Mouse (Mus musculus): ENCODE measurements around the gene Ppm1g. TPM values are rescaled to one million over a fixed set of nuclear protein-coding genes. Genes with fewer than 3 reads are reported as not detected.

The Ppm1g gene
- total RNA-seq, 2 experiments from 2014 or later, result 38.0 to 39.8 TPM

GRCm38 (mm10) chr5:31194486-31195485 is 25.7 kb downstream of the Ppm1g start:
- intact Hi-C loops (cut with DNase I; ENCODE audit: low total_unique reads), result no loop called here
- DNase-seq, result no peak

GRCm38 (mm10) chr5:31193631-31194281 is 26.7 kb downstream of the Ppm1g start:
- DNase-seq, result no peak
- intact Hi-C loops (cut with DNase I; ENCODE audit: low total_unique reads), result no loop called here

- intact Hi-C loops (cut with DNase I; ENCODE audit: low total_unique reads), result no loop called here
- DNase-seq, result peak; percentile 99
Measured at GRCm38 (mm10) chr5:31192939-31193630, 27.4 kb downstream of the Ppm1g start, which contains the start of the genes Snx17 and Eif2b4. Snx17 (plus strand) TSS chr5:31193227. Eif2b4 (minus strand) TSS chr5:31193430.

DNA sequence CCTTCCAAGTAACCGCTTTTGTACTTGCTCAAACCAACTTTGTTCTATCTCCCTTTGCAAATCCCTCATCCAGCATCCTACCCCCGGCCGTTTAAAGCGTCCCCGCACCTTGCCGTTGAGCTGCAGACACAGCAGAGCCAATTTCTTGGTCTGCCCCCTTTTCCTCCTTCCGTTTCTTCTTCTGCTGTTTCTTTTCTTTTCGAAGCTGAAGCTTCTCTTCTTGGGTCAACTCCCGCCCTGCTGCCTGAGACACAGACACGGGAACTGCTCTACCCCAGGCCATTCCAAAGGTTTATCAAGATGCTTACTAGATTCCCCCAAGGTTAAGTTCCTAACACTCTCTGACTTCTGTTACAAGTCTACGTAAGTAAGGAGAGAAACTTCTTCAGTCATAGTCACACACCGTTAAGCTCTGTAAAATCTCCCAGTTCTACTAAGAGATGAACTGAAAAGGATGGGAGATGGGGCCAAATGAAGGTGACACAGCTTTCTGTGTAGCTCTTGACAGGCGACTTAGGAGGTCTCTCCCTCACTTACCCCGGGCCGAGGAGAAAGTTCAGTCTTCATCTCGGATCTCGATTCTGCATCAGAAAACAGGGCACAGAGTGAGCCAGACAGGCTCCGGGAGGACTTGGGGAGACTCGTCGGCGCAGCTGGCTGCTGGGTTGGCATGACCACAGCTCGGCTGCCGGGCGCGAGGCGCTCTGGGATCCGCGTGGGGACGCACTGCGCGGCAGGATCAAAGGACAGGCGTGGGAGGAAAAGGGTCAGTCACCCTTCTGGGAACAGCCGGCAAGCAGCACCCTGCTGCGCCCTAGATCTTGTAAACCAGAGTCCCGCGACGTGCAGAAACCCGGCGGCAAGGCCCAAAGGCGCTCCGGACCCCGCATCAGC is 28.2 kb downstream of the Ppm1g start:
- DNase-seq, result peak; percentile 74
- intact Hi-C loops (cut with DNase I; ENCODE audit: low total_unique reads), result no loop called here

DNA sequence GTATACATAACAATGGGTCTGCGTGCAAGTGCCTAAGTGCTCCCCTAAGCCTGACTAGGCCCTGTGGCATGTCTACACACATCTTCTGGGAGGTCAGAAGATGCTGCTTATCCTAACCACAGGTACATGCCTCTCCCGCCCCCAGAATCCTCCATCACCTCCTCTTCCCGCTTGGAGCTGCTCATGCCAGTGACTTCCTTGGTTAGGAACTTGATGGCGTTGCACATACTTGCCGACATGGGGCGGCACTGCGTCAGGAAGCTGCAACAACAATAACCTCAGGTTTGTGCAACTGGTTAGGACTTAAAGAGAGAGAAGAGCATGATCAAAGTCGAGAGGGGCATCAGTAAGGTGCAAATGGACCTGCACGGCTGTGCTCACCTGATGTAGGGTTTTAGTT is 30.3 kb downstream of the Ppm1g start:
- DNase-seq, result no peak
- intact Hi-C loops (cut with DNase I; ENCODE audit: low total_unique reads), result no loop called here

GRCm38 (mm10) chr5:31188223-31188840 is 32.2 kb downstream of the Ppm1g start:
- DNase-seq, result no peak
- intact Hi-C loops (cut with DNase I; ENCODE audit: low total_unique reads), result no loop called here

GRCm38 (mm10) chr5:31183678-31184077 is 36.8 kb downstream of the Ppm1g start:
- DNase-seq, result no peak
- intact Hi-C loops (cut with DNase I; ENCODE audit: low total_unique reads), result no loop called here

GRCm38 (mm10) chr5:31181183-31181770 is 39.2 kb downstream of the Ppm1g start:
- no peak for DNase-seq
- intact Hi-C loops (cut with DNase I; ENCODE audit: low total_unique reads), result no loop called here

DNA sequence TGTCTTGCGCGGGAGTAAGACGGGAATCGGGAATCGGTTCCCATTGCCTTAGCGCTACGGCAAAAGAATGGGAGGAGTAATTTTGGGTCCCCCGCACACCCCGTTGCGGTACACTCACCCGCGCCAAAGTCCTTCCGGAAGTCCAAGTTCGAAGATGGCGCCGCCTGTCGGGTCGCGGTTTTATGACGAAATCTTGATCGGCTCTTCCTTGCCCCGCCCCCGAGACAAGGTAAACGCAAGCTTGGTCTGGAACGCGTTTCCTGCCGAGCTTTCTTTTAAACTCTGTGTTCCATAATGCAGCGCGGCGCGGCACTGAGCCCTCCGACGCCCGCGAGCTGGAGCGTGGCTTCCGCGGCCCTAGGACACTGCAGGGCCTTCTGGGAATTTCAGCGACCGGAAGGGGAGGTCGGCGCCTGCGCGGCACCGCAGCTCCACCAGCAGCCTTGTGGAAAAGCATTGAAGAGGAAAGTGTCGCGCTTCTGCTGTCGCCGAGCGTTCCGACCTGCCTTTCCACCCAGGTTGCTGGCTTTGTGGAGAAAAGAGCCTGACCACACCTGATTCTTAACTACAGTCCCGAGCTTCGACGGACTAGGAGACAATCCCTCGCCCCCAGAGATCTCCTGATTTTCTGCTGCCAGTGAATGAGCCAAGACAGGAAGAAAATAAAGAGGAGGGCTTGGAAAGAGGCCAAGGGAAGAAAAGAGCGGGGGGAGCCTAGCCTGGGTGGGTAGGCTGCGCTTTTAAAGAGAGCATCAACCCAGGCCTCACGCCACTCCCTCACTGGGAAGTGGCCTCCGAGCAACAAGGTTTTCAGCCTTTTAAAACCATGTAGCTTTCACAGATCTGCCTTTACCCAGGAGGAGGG is 40.5 kb downstream of the Ppm1g start, which contains the start of the genes Gm29609 and Gtf3c2:
Gene Gm29609 (minus strand): TSS at position 146 of the 865 bp plus-strand sequence.
Gene Gtf3c2 (minus strand): TSS at position 379 of the 865 bp plus-strand sequence.
- intact Hi-C loops (cut with DNase I; ENCODE audit: low total_unique reads), result no loop called here
- DNase-seq, result peak; percentile 93

- no peak for DNase-seq
- intact Hi-C loops (cut with DNase I; ENCODE audit: low total_unique reads), result no loop called here
Measured at GRCm38 (mm10) chr5:31179301-31179765, 41.2 kb downstream of the Ppm1g start.

- no peak for DNase-seq
- intact Hi-C loops (cut with DNase I; ENCODE audit: low total_unique reads), result no loop called here
Measured at GRCm38 (mm10) chr5:31168630-31169029, 51.9 kb downstream of the Ppm1g start.

DNA sequence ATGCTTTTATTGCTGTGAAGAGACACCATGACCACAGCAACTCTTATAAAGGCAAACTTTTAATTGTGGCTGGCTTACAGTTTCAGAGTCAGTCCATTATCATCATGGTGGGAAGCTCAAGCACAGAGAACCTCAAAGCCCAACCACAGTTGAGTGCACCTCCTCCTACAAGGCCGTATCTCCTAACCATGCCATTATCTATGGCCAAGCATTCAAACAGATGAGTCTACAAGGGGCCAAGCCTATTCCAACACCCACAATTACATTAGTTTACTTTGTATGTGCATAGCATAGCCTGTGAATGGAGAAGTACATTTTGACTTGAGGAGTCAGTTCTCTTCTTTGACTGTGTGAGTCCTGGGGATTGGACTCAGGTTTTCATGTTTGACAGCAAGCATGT is 55.6 kb downstream of the Ppm1g start:
- intact Hi-C loops (cut with DNase I; ENCODE audit: low total_unique reads), result no loop called here
- DNase-seq, result no peak

DNA sequence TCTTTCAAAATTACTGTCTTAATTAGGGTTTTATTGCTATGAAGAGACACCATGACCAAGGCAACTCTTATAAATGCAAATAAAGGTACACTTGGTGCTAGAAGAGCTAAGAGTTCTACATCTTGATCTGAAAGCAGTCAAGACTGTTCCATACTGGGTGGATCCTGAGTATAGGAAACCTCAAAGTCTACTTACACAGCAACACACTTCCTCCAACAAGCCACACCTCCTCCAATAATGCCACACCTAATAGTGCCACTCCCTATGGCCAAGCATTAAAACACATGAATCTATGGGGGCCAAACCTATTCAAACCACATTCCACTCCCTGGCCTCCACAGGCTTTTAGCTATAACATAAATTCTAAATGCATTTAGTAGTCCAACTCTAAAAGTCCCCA is 58.0 kb downstream of the Ppm1g start:
- DNase-seq, result no peak
- intact Hi-C loops (cut with DNase I; ENCODE audit: low total_unique reads), result no loop called here

DNA sequence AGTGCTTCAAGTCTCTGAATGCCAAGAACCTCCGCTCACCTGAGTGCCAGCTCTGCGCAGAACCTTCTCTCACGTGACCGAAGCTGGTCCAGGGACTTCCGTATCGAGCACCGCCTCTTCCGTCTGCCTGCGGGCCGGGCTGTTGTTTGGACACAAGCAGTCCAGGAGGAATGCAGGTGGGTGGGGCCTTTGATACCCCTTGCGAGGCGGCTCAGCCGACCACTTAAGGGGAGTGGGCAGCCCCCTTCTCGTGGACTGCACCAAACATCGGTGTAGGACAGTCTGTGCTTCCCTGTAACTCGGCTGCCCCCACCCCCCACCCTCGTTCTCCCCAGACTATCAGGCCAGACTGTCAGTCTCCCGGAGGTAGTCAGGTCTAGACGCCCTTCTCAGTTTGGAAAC is 66.3 kb downstream of the Ppm1g start, which contains the start of gene Mpv17:
Gene Mpv17 (minus strand): TSS at position 100 of the 402 bp plus-strand sequence.
- DNase-seq, result peak; percentile 82
- intact Hi-C loops (cut with DNase I; ENCODE audit: low total_unique reads), result no loop called here

DNA sequence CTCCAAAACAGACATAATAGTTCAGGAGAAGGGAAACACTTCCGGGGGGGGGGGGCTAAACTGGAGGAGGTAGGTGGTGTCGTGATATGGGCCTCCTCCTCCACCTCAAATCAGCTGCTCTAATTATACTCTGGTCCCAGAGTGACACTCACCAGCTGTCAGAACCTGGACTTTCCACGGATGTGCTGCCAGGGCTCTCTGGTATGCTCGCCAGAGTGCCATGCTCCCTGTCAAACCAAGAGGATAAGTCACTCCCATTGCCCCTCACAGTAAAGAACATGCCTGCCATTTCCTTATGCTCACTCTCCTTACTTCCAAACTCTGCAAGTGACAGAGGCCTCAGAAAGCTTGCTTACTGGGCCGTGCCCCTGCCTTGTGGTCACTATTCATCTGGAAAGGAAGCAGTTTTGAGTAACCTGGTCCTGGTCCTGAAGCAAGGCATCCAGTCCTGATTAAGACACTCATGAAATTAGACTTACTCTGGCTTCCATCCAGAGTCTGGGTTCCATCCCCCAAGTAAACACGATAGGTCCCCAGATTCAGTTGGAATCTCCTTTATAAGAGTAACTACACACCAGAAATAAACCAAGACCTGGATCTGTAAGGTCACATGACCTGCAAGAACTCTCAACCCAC is 66.9 kb downstream of the Ppm1g start:
- DNase-seq, result peak; percentile 40
- intact Hi-C loops (cut with DNase I; ENCODE audit: low total_unique reads), result no loop called here

Measured in gastrocnemius, postnatal 14 days (tissue).